14 mouse cellular contexts compared by ENCODE assay signal in genomic region chr8:124922490-124923089, GRCm38 (mm10). TPM values are rescaled to one million over a fixed set of nuclear protein-coding genes. Genes with fewer than 3 reads are reported as not detected.
A peak's percentile ranks its signal among the peaks of the same experiment; 100 is the strongest.
DNase-seq lines count a peak whose midpoint lies in the region; ATAC-seq and TF ChIP-seq lines count a peak whose summit lies in the region.
"Had no signal": no experiment of that assay in that cellular context is flagged by ENCODE, and none has a peak within 500 bp of the region (broad histone marks: within the 10 kb centered on the region; RNA-seq: fewer than 3 reads in every experiment).

No protein-coding gene starts in this region.

- H3K79me2 ChIP-seq in MEL (ENCODE audit: control insufficient read depth, insufficient read depth, low read length, poor library complexity), result peaks cover 26% of the 10 kb centered on the region; the same call in 1 of the 2 replicates

- no peaks in the 10 kb centered on the region for H3K27me3 ChIP-seq in heart, embryonic 16.5 days (ENCODE audit: control insufficient read depth, insufficient read depth, low read length)
- H3K27me3 ChIP-seq in heart, embryonic 10.5 days (ENCODE audit: insufficient read depth, poor library complexity, severe bottlenecking), result no peaks in the 10 kb centered on the region
- H3K27me3 ChIP-seq in MEL (ENCODE audit: control insufficient read depth in 1 of 2, insufficient read depth in 2 of 2, low read length in 2 of 2), result no peaks in the 10 kb centered on the region
- H3K27me3 ChIP-seq in liver, embryonic 16.5 days (ENCODE audit: control insufficient read depth, insufficient read depth, low read depth, low read length), result no peaks in the 10 kb centered on the region
- H3K27me3 ChIP-seq in kidney, embryonic 14.5 days (ENCODE audit: control insufficient read depth, insufficient read depth, low read length), result no peaks in the 10 kb centered on the region
- H3K27me3 ChIP-seq: Patski had no signal

- TF ChIP-seq POLR2A in MEL (IDR thresholded peaks at IDR 0.05; ENCODE audit: control insufficient read depth in 1 of 2, insufficient read depth in 1 of 2, low read depth in 1 of 2, low read length in 2 of 2, poor library complexity in 1 of 2), result no peak

- no peak for ATAC-seq in heart, embryonic 16.5 days (replicated peaks; ENCODE audit: extremely low read depth, insufficient read depth, low FRiP score)
- no peak for ATAC-seq in liver, embryonic 16.5 days (ENCODE audit: low read depth)
- ATAC-seq in kidney, embryonic 14.5 days (ENCODE audit: low FRiP score, low TSS enrichment), result no peak
- ATAC-seq: hindbrain, embryonic 16.5 days; Patski had no signal

- no peak for TF ChIP-seq CTCF in MEL (IDR thresholded peaks at IDR 0.05 in 2 of 3, conservative IDR thresholded peaks at IDR 0.05 in 1 of 3; ENCODE audit: control insufficient read depth in 1 of 3, insufficient read depth in 1 of 3, low read depth in 2 of 3, low read length in 3 of 3, poor library complexity in 1 of 3, severe bottlenecking in 1 of 3)

- peak; percentile 70 to 71 for TF ChIP-seq EP300 in MEL (IDR thresholded peaks at IDR 0.05; ENCODE audit: low read depth in 1 of 2, low read length in 2 of 2)

- H3K36me3 ChIP-seq in heart, embryonic 16.5 days (ENCODE audit: control insufficient read depth, insufficient read depth), result no peaks in the 10 kb centered on the region
- peaks cover 19% of the 10 kb centered on the region; the same call in 1 of the 2 replicates for H3K36me3 ChIP-seq in heart, embryonic 10.5 days
- peaks cover 3 to 17% of the 10 kb centered on the region in 2 experiments for H3K36me3 ChIP-seq in MEL (ENCODE audit: control insufficient read depth in 1 of 2, insufficient read depth in 2 of 2, low read length in 2 of 2)
- no peaks in the 10 kb centered on the region for H3K36me3 ChIP-seq in liver, embryonic 16.5 days (ENCODE audit: control insufficient read depth, insufficient read depth)
- no peaks in the 10 kb centered on the region; the same call in 1 of the 2 replicates for H3K36me3 ChIP-seq in kidney, embryonic 14.5 days (ENCODE audit: control insufficient read depth, insufficient read depth, low read length)

- no peaks in the 10 kb centered on the region for H3K9me3 ChIP-seq in heart, embryonic 16.5 days (replicated peaks; ENCODE audit: control insufficient read depth, low read length)
- no peaks in the 10 kb centered on the region for H3K9me3 ChIP-seq in heart, embryonic 10.5 days
- H3K9me3 ChIP-seq in MEL (replicated peaks; ENCODE audit: insufficient read depth, low read length), result no peaks in the 10 kb centered on the region
- H3K9me3 ChIP-seq in liver, embryonic 16.5 days (replicated peaks; ENCODE audit: control insufficient read depth, low read length), result no peaks in the 10 kb centered on the region
- H3K9me3 ChIP-seq in kidney, embryonic 14.5 days (ENCODE audit: control insufficient read depth, low read length), result no peaks in the 10 kb centered on the region
- H3K9me3 ChIP-seq: embryonic facial prominence, embryonic 10.5 days had no signal

- H3K4me1 ChIP-seq in heart, embryonic 16.5 days (ENCODE audit: control insufficient read depth, insufficient read depth, low read length), result peaks cover 73% of the 10 kb centered on the region
- peaks cover 80% of the 10 kb centered on the region for H3K4me1 ChIP-seq in heart, embryonic 10.5 days
- peaks cover 6 to 19% of the 10 kb centered on the region in 2 experiments for H3K4me1 ChIP-seq in MEL (ENCODE audit: control insufficient read depth in 1 of 2, insufficient read depth in 2 of 2, low read length in 2 of 2)
- peaks cover 29% of the 10 kb centered on the region for H3K4me1 ChIP-seq in liver, embryonic 16.5 days (ENCODE audit: control insufficient read depth, low read depth, low read length)
- no peaks in the 10 kb centered on the region for H3K4me1 ChIP-seq in kidney, embryonic 14.5 days (ENCODE audit: control insufficient read depth, insufficient read depth, low read length)

- peak overlapping the region; percentile 76; the same call in 1 of the 2 replicates for H3K27ac ChIP-seq in heart, embryonic 16.5 days (ENCODE audit: low read length)
- H3K27ac ChIP-seq in heart, embryonic 10.5 days, result no peak overlapping the region
- peak overlapping the region; percentile 47; the same call in 1 of the 2 replicates for H3K27ac ChIP-seq in MEL (ENCODE audit: control insufficient read depth, low read depth, low read length)
- H3K27ac ChIP-seq in liver, embryonic 16.5 days (ENCODE audit: low read length), result no peak overlapping the region
- no peak overlapping the region for H3K27ac ChIP-seq in kidney, embryonic 14.5 days (ENCODE audit: low read depth, low read length)
- H3K27ac ChIP-seq: embryonic facial prominence, embryonic 10.5 days; liver, embryonic 14.5 days had no signal

- H3K9ac ChIP-seq in heart, embryonic 16.5 days (ENCODE audit: low read length), result no peak overlapping the region
- 0 out of 2 replicates have a peak overlapping the region, but pooled peaks have one; percentile 2 for H3K9ac ChIP-seq in MEL (ENCODE audit: control insufficient read depth, low read depth, low read length, poor library complexity, severe bottlenecking)
- H3K9ac ChIP-seq in liver, embryonic 16.5 days (ENCODE audit: low read depth, low read length), result no peak overlapping the region
- H3K9ac ChIP-seq in kidney, embryonic 14.5 days (ENCODE audit: low read depth, low read length), result no peak overlapping the region
- H3K9ac ChIP-seq: liver, embryonic 14.5 days had no signal

- peak; percentile 42 for DNase-seq in adrenal gland, adult 2 months
- no peak for DNase-seq in adrenal gland, postnatal 4 days (ENCODE audit: low spot score in 2 of 2)
- no peak for DNase-seq in heart, embryonic 10.5 days (ENCODE audit: low spot score)
- peak; percentile 77 for DNase-seq in MEL (ENCODE audit: low read depth, low spot score)
- DNase-seq in spleen, adult 18-20 months, result no peak
- DNase-seq: cerebellum, adult 9-11 months; thymus, adult 18-20 months had no signal

- H3K4me3 ChIP-seq in heart, embryonic 16.5 days (ENCODE audit: low read length), result no peak overlapping the region
- H3K4me3 ChIP-seq in heart, embryonic 10.5 days, result no peak overlapping the region
- 0 out of 4 replicates have a peak overlapping the region, but pooled peaks of 1 of the 2 experiments have one; percentile 20 for H3K4me3 ChIP-seq in MEL (ENCODE audit: control insufficient read depth in 1 of 2, insufficient read depth in 1 of 2, low read depth in 2 of 2, low read length in 2 of 2)
- no peak overlapping the region for H3K4me3 ChIP-seq in liver, embryonic 16.5 days (ENCODE audit: low read depth, low read length)
- no peak overlapping the region for H3K4me3 ChIP-seq in kidney, embryonic 14.5 days (ENCODE audit: low read length)
- H3K4me3 ChIP-seq: embryonic facial prominence, embryonic 10.5 days had no signal

- 61% methylated on average over 11 of the region's 11 CpGs for WGBS in heart, embryonic 16.5 days
- WGBS in heart, embryonic 10.5 days, result 79% methylated on average over 11 of the region's 11 CpGs
- 63% methylated on average over 11 of the region's 11 CpGs for WGBS in liver, embryonic 16.5 days (ENCODE audit: insufficient replicate concordance)
- WGBS in kidney, embryonic 14.5 days, result 83% methylated on average over 11 of the region's 11 CpGs

- TF ChIP-seq RAD21 in MEL (IDR thresholded peaks at IDR 0.05; ENCODE audit: low read depth, low read length), result no peak

- H3K4me2 ChIP-seq in heart, embryonic 16.5 days (ENCODE audit: low read depth, low read length), result peak overlapping the region; percentile 43; the same call in 1 of the 2 replicates
- peak overlapping the region; percentile 31; the same call in 1 of the 2 replicates for H3K4me2 ChIP-seq in liver, embryonic 16.5 days (ENCODE audit: low read depth, low read length)
- no peak overlapping the region for H3K4me2 ChIP-seq in kidney, embryonic 14.5 days (replicated peaks; ENCODE audit: low read depth, low read length)

RNA-seq across cellular contexts. Expression of gene Sprtn, which starts 24.9 kb away (rescaled TPM):
- 10 to 100 TPM; 19.4 to 19.9 TPM for total RNA-seq in adrenal gland, adult 2 months (2021)
- polyA plus RNA-seq in adrenal gland, adult 2 months (2012; rRNA removed), result 7.7 and 9.7 TPM in 2 replicates
- 10 to 100 TPM; 26.1 to 28.0 TPM for total RNA-seq in adrenal gland, postnatal 4 days (2021)
- polyA plus RNA-seq in heart, embryonic 16.5 days (2015; fragmentation: Nextera tagmentation; extraction: Ambion mirVana), result 8.3 and 8.5 TPM in 2 replicates
- polyA plus RNA-seq in heart, embryonic 10.5 days (2016; fragmentation: Nextera tagmentation; extraction: Ambion mirVana), result 9.5 and 9.7 TPM in 2 replicates
- total RNA-seq in MEL (2012; rRNA removed), result 23.2 and 27.2 TPM in 2 replicates
- polyA plus RNA-seq in MEL (2012; ENCODE audit: insufficient read depth in 1 of 2, insufficient read length in 2 of 2, low read depth in 1 of 2, low replicate concordance in 2 of 2, missing spikeins in 1 of 2), result 10 to 100 TPM in 1 of 2 experiments, not detected in 1; 31.8 TPM
- polyA plus RNA-seq in liver, embryonic 16.5 days (2015; fragmentation: Nextera tagmentation; extraction: Ambion mirVana), result 4.8 and 4.9 TPM in 2 replicates
- polyA plus RNA-seq in kidney, embryonic 14.5 days (2014; fragmentation: Nextera tagmentation; extraction: Ambion mirVana), result 6.6 and 9.1 TPM in 2 replicates

RNA-seq across cellular contexts. Expression of gene Exoc8, which starts 25.1 kb away (rescaled TPM):
- total RNA-seq in adrenal gland, adult 2 months (2021), result 10 to 100 TPM; 19.9 to 24.2 TPM
- polyA plus RNA-seq in adrenal gland, adult 2 months (2012; rRNA removed), result 9.1 and 10.6 TPM in 2 replicates
- total RNA-seq in adrenal gland, postnatal 4 days (2021), result 10 to 100 TPM; 17.1 to 19.8 TPM
- 6.9 and 7.3 TPM in 2 replicates for polyA plus RNA-seq in heart, embryonic 16.5 days (2015; fragmentation: Nextera tagmentation; extraction: Ambion mirVana)
- 7.8 and 8.0 TPM in 2 replicates for polyA plus RNA-seq in heart, embryonic 10.5 days (2016; fragmentation: Nextera tagmentation; extraction: Ambion mirVana)
- 14.4 and 16.9 TPM in 2 replicates for total RNA-seq in MEL (2012; rRNA removed)
- 1 to 10 TPM in 1 of 2 experiments, not detected in 1; 9.5 TPM for polyA plus RNA-seq in MEL (2012; ENCODE audit: insufficient read depth in 1 of 2, insufficient read length in 2 of 2, low read depth in 1 of 2, low replicate concordance in 2 of 2, missing spikeins in 1 of 2)
- polyA plus RNA-seq in liver, embryonic 16.5 days (2015; fragmentation: Nextera tagmentation; extraction: Ambion mirVana), result 3.1 and 3.6 TPM in 2 replicates
- 5.4 and 8.1 TPM in 2 replicates for polyA plus RNA-seq in kidney, embryonic 14.5 days (2014; fragmentation: Nextera tagmentation; extraction: Ambion mirVana)

RNA-seq across cellular contexts. Expression of gene Egln1, which starts 26.5 kb away (rescaled TPM):
- 10 to 100 TPM; 56.1 to 68.0 TPM for total RNA-seq in adrenal gland, adult 2 months (2021)
- 25.3 and 32.7 TPM in 2 replicates for polyA plus RNA-seq in adrenal gland, adult 2 months (2012; rRNA removed)
- 10 to 100 TPM; 45.2 to 47.4 TPM for total RNA-seq in adrenal gland, postnatal 4 days (2021)
- 17.8 and 19.5 TPM in 2 replicates for polyA plus RNA-seq in heart, embryonic 16.5 days (2015; fragmentation: Nextera tagmentation; extraction: Ambion mirVana)
- polyA plus RNA-seq in heart, embryonic 10.5 days (2016; fragmentation: Nextera tagmentation; extraction: Ambion mirVana), result 13.2 and 17.0 TPM in 2 replicates
- total RNA-seq in MEL (2012; rRNA removed), result 42.9 and 47.1 TPM in 2 replicates
- polyA plus RNA-seq in MEL (2012; ENCODE audit: insufficient read depth in 1 of 2, insufficient read length in 2 of 2, low read depth in 1 of 2, low replicate concordance in 2 of 2, missing spikeins in 1 of 2), result 10 to 100 TPM in 1 of 2 experiments, not detected in 1; 55.0 TPM
- 4.8 and 5.1 TPM in 2 replicates for polyA plus RNA-seq in liver, embryonic 16.5 days (2015; fragmentation: Nextera tagmentation; extraction: Ambion mirVana)
- 15.8 and 16.0 TPM in 2 replicates for polyA plus RNA-seq in kidney, embryonic 14.5 days (2014; fragmentation: Nextera tagmentation; extraction: Ambion mirVana)

RNA-seq across cellular contexts. Expression of gene 2810004N23Rik, which starts 59.7 kb away (rescaled TPM):
- 10 to 100 TPM; 25.9 to 28.0 TPM for total RNA-seq in adrenal gland, adult 2 months (2021)
- polyA plus RNA-seq in adrenal gland, adult 2 months (2012; rRNA removed), result 7.6 and 10.7 TPM in 2 replicates
- total RNA-seq in adrenal gland, postnatal 4 days (2021), result 10 to 100 TPM; 37.8 to 38.9 TPM
- 51.4 and 52.2 TPM in 2 replicates for polyA plus RNA-seq in heart, embryonic 16.5 days (2015; fragmentation: Nextera tagmentation; extraction: Ambion mirVana)
- polyA plus RNA-seq in heart, embryonic 10.5 days (2016; fragmentation: Nextera tagmentation; extraction: Ambion mirVana), result 66.0 and 67.5 TPM in 2 replicates
- total RNA-seq in MEL (2012; rRNA removed), result 57.5 and 64.0 TPM in 2 replicates
- 10 to 100 TPM; 54.8 to 68.9 TPM for polyA plus RNA-seq in MEL (2012; ENCODE audit: insufficient read depth in 1 of 2, insufficient read length in 2 of 2, low read depth in 1 of 2, low replicate concordance in 2 of 2, missing spikeins in 1 of 2)
- polyA plus RNA-seq in liver, embryonic 16.5 days (2015; fragmentation: Nextera tagmentation; extraction: Ambion mirVana), result 14.7 and 16.9 TPM in 2 replicates
- 47.5 and 52.9 TPM in 2 replicates for polyA plus RNA-seq in kidney, embryonic 14.5 days (2014; fragmentation: Nextera tagmentation; extraction: Ambion mirVana)

RNA-seq across cellular contexts. Expression of gene Gnpat, which starts 59.8 kb away (rescaled TPM):
- total RNA-seq in adrenal gland, adult 2 months (2021), result 100 to 1,000 TPM in 1 of 2 experiments, 10 to 100 TPM in 1; 81.0 to 108 TPM
- polyA plus RNA-seq in adrenal gland, adult 2 months (2012; rRNA removed), result 66.9 and 77.8 TPM in 2 replicates
- total RNA-seq in adrenal gland, postnatal 4 days (2021), result 100 to 1,000 TPM; 105 to 106 TPM
- 120 and 129 TPM in 2 replicates for polyA plus RNA-seq in heart, embryonic 16.5 days (2015; fragmentation: Nextera tagmentation; extraction: Ambion mirVana)
- 132 and 134 TPM in 2 replicates for polyA plus RNA-seq in heart, embryonic 10.5 days (2016; fragmentation: Nextera tagmentation; extraction: Ambion mirVana)
- total RNA-seq in MEL (2012; rRNA removed), result 74.3 and 86.8 TPM in 2 replicates
- polyA plus RNA-seq in MEL (2012; ENCODE audit: insufficient read depth in 1 of 2, insufficient read length in 2 of 2, low read depth in 1 of 2, low replicate concordance in 2 of 2, missing spikeins in 1 of 2), result 100 to 1,000 TPM; 117 to 637 TPM
- polyA plus RNA-seq in liver, embryonic 16.5 days (2015; fragmentation: Nextera tagmentation; extraction: Ambion mirVana), result 33.8 and 34.8 TPM in 2 replicates
- 79.3 and 122 TPM in 2 replicates for polyA plus RNA-seq in kidney, embryonic 14.5 days (2014; fragmentation: Nextera tagmentation; extraction: Ambion mirVana)

Comparison
In these comparisons a context has a peak if more than half of its experiments do, and no peak if none do; other contexts are left out.
1. DNase-seq: peak in adrenal gland, adult 2 months (single experiment) and MEL (single experiment); none in adrenal gland, postnatal 4 days (0 of 2), heart, embryonic 10.5 days (single experiment) and spleen, adult 18-20 months (0 of 2).
2. H3K27ac ChIP-seq: peak in heart, embryonic 16.5 days (single experiment) and MEL (single experiment); none in heart, embryonic 10.5 days (single experiment), liver, embryonic 16.5 days (single experiment) and kidney, embryonic 14.5 days (single experiment).